Comparison of ENCODE assay signal across 8 mouse cellular contexts in the genomic region with DNA sequence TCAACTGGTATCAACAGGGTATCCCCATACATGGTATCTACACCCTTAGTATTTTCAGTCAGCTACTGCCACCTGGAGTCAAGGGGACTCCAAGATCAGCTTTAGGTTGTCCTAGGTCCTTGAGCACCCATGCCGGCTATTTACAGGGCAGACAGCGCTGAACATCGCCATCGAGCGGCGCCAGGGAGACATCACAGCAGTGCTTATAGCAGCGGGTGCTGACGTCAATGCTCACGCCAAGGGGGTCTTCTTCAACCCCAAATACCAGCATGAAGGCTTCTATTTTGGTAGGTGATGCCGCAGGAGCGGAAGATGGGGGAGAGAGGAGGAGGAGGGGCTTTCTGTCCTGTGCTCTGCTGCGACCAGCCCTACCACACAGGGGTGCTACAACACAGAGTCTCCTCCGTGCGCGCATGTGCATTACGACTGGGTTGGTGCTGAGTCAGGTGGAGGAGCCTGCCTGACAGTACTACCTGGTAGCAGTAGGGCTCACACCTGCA. TPM values are rescaled to one million over a fixed set of nuclear protein-coding genes. Genes with fewer than 3 reads are reported as not detected.
DNase-seq lines count a peak whose midpoint lies in the region; ATAC-seq lines count a peak whose summit lies in the region.

No protein-coding gene starts in this region.

- H3K27ac ChIP-seq in embryonic facial prominence, embryonic 11.5 days (replicated peaks; ENCODE audit: low read depth, low read length), result no peak overlapping the region
- no peak overlapping the region for H3K27ac ChIP-seq in limb, embryonic 12.5 days
- H3K27ac ChIP-seq in midbrain, embryonic 15.5 days, result 0 out of 2 replicates have a peak overlapping the region, but pooled peaks have one; percentile 48
- H3K27ac ChIP-seq in stomach, embryonic 16.5 days (ENCODE audit: low read length), result no peak overlapping the region

- no peaks in the 10 kb centered on the region for H3K4me1 ChIP-seq in embryonic facial prominence, embryonic 11.5 days (ENCODE audit: control insufficient read depth, insufficient read depth, low read length)
- peaks cover 29% of the 10 kb centered on the region for H3K4me1 ChIP-seq in limb, embryonic 12.5 days (replicated peaks)
- H3K4me1 ChIP-seq in midbrain, embryonic 15.5 days, result no peaks in the 10 kb centered on the region
- peaks cover 18% of the 10 kb centered on the region for H3K4me1 ChIP-seq in stomach, embryonic 16.5 days (ENCODE audit: control insufficient read depth, insufficient read depth, low read length)

- H3K36me3 ChIP-seq in embryonic facial prominence, embryonic 11.5 days (replicated peaks; ENCODE audit: control insufficient read depth, insufficient read depth, low read depth, low read length), result no peaks in the 10 kb centered on the region
- H3K36me3 ChIP-seq in limb, embryonic 12.5 days, result no peaks in the 10 kb centered on the region
- H3K36me3 ChIP-seq in midbrain, embryonic 15.5 days (replicated peaks), result no peaks in the 10 kb centered on the region
- no peaks in the 10 kb centered on the region for H3K36me3 ChIP-seq in stomach, embryonic 16.5 days (ENCODE audit: control insufficient read depth, insufficient read depth, low read length)

- H3K4me3 ChIP-seq in embryonic facial prominence, embryonic 11.5 days (ENCODE audit: low read depth, low read length), result peak overlapping the region; percentile 23
- H3K4me3 ChIP-seq in limb, embryonic 12.5 days (replicated peaks), result peak overlapping the region; percentile 32
- H3K4me3 ChIP-seq in midbrain, embryonic 15.5 days, result peak overlapping the region; percentile 46
- peak overlapping the region; percentile 47 for H3K4me3 ChIP-seq in stomach, embryonic 16.5 days (replicated peaks; ENCODE audit: low read length)

- 4% methylated on average over 16 of the region's 16 CpGs for WGBS in embryonic facial prominence, embryonic 11.5 days
- WGBS in limb, embryonic 12.5 days, result 2% methylated on average over 16 of the region's 16 CpGs
- WGBS in midbrain, embryonic 15.5 days, result 2% methylated on average over 16 of the region's 16 CpGs
- WGBS in stomach, embryonic 16.5 days, result 3% methylated on average over 16 of the region's 16 CpGs

- DNase-seq in gastrocnemius, adult 18-20 months (ENCODE audit: low spot score), result peak; percentile 30
- DNase-seq in gastrocnemius, adult 8-10 months (ENCODE audit: low spot score in 2 of 2), result no peak
- peak; percentile 57 for DNase-seq in embryonic facial prominence, embryonic 11.5 days (ENCODE audit: low spot score)
- peak; percentile 39 to 58 for DNase-seq in heart, adult 9 months (ENCODE audit: low spot score in 2 of 2)
- peak; percentile 67 for DNase-seq in kidney, adult 9 months

- H3K9ac ChIP-seq in embryonic facial prominence, embryonic 11.5 days (replicated peaks; ENCODE audit: low read length), result no peak overlapping the region
- H3K9ac ChIP-seq in limb, embryonic 12.5 days (replicated peaks), result 0 out of 2 replicates have a peak overlapping the region, but pooled peaks have one; percentile 44
- peak overlapping the region; percentile 42 for H3K9ac ChIP-seq in midbrain, embryonic 15.5 days
- H3K9ac ChIP-seq in stomach, embryonic 16.5 days (ENCODE audit: low read length), result peak overlapping the region; percentile 62

- H3K27me3 ChIP-seq in embryonic facial prominence, embryonic 11.5 days (ENCODE audit: control insufficient read depth, insufficient read depth, low read length), result no peaks in the 10 kb centered on the region
- H3K27me3 ChIP-seq in limb, embryonic 12.5 days, result no peaks in the 10 kb centered on the region
- H3K27me3 ChIP-seq in midbrain, embryonic 15.5 days (replicated peaks), result no peaks in the 10 kb centered on the region
- no peaks in the 10 kb centered on the region for H3K27me3 ChIP-seq in stomach, embryonic 16.5 days (ENCODE audit: control insufficient read depth, insufficient read depth, low read length)

- no peaks in the 10 kb centered on the region for H3K9me3 ChIP-seq in embryonic facial prominence, embryonic 11.5 days (replicated peaks; ENCODE audit: control insufficient read depth, low read length)
- H3K9me3 ChIP-seq in limb, embryonic 12.5 days, result no peaks in the 10 kb centered on the region
- no peaks in the 10 kb centered on the region for H3K9me3 ChIP-seq in midbrain, embryonic 15.5 days
- H3K9me3 ChIP-seq in stomach, embryonic 16.5 days (replicated peaks; ENCODE audit: control insufficient read depth, low read length), result no peaks in the 10 kb centered on the region

- peak; percentile 58; the same call in 1 of the 2 replicates for ATAC-seq in embryonic facial prominence, embryonic 11.5 days (replicated peaks; ENCODE audit: insufficient number of reproducible peaks, low FRiP score, low TSS enrichment, low read depth)
- ATAC-seq in limb, embryonic 12.5 days (ENCODE audit: insufficient number of reproducible peaks, insufficient read depth, low FRiP score, low TSS enrichment, low read depth), result peak; percentile 64; the same call in 1 of the 2 replicates
- ATAC-seq in midbrain, embryonic 15.5 days (replicated peaks), result peak; percentile 96
- peak; percentile 76 for ATAC-seq in stomach, embryonic 16.5 days (ENCODE audit: insufficient read depth, low FRiP score)

- peak overlapping the region; percentile 41 for H3K4me2 ChIP-seq in embryonic facial prominence, embryonic 11.5 days (ENCODE audit: low read depth, low read length)
- H3K4me2 ChIP-seq in limb, embryonic 12.5 days, result peak overlapping the region; percentile 57
- H3K4me2 ChIP-seq in midbrain, embryonic 15.5 days, result peak overlapping the region; percentile 60
- H3K4me2 ChIP-seq in stomach, embryonic 16.5 days (ENCODE audit: low read depth, low read length), result peak overlapping the region; percentile 55

RNA-seq across cellular contexts. Expression of a gene that starts 14.4 kb away (rescaled TPM):
- not detected for total RNA-seq in gastrocnemius, adult 18-20 months (2021)
- total RNA-seq in gastrocnemius, adult 8-10 months (2022), result not detected
- 0.03 TPM in 1 of 2 replicates, not detected in the other for polyA plus RNA-seq in embryonic facial prominence, embryonic 11.5 days (2014; fragmentation: Nextera tagmentation; extraction: Ambion mirVana)
- 0.05 and 0.11 TPM in 2 replicates for polyA plus RNA-seq in limb, embryonic 12.5 days (2016; fragmentation: Nextera tagmentation; extraction: Ambion mirVana)
- 0.14 and 0.22 TPM in 2 replicates for polyA plus RNA-seq in midbrain, embryonic 15.5 days (2015; fragmentation: Nextera tagmentation; extraction: Ambion mirVana)
- polyA plus RNA-seq in stomach, embryonic 16.5 days (2015; fragmentation: Nextera tagmentation; extraction: Ambion mirVana), result 0.40 and 0.47 TPM in 2 replicates

RNA-seq across cellular contexts. Expression of a gene that starts 47.5 kb away (rescaled TPM):
- under 1 TPM; 0.09 to 0.24 TPM for total RNA-seq in gastrocnemius, adult 18-20 months (2021)
- total RNA-seq in gastrocnemius, adult 8-10 months (2022), result under 1 TPM; 0.08 to 0.12 (median 0.10) TPM
- polyA plus RNA-seq in embryonic facial prominence, embryonic 11.5 days (2014; fragmentation: Nextera tagmentation; extraction: Ambion mirVana), result 0.15 and 0.29 TPM in 2 replicates
- polyA plus RNA-seq in limb, embryonic 12.5 days (2016; fragmentation: Nextera tagmentation; extraction: Ambion mirVana), result 0.08 TPM in 1 of 2 replicates, not detected in the other
- 0.14 and 0.21 TPM in 2 replicates for polyA plus RNA-seq in midbrain, embryonic 15.5 days (2015; fragmentation: Nextera tagmentation; extraction: Ambion mirVana)
- not detected in 2 replicates for polyA plus RNA-seq in stomach, embryonic 16.5 days (2015; fragmentation: Nextera tagmentation; extraction: Ambion mirVana)

RNA-seq across cellular contexts. Expression of a gene that starts 47.8 kb away (rescaled TPM):
- 1 to 10 TPM; 3.9 to 5.4 TPM for total RNA-seq in gastrocnemius, adult 18-20 months (2021)
- total RNA-seq in gastrocnemius, adult 8-10 months (2022), result 1 to 10 TPM; 3.0 to 7.3 (median 4.5) TPM
- polyA plus RNA-seq in embryonic facial prominence, embryonic 11.5 days (2014; fragmentation: Nextera tagmentation; extraction: Ambion mirVana), result 0.32 and 0.79 TPM in 2 replicates
- polyA plus RNA-seq in limb, embryonic 12.5 days (2016; fragmentation: Nextera tagmentation; extraction: Ambion mirVana), result 0.44 and 0.53 TPM in 2 replicates
- 1.2 and 1.4 TPM in 2 replicates for polyA plus RNA-seq in midbrain, embryonic 15.5 days (2015; fragmentation: Nextera tagmentation; extraction: Ambion mirVana)
- 4.2 and 4.5 TPM in 2 replicates for polyA plus RNA-seq in stomach, embryonic 16.5 days (2015; fragmentation: Nextera tagmentation; extraction: Ambion mirVana)

RNA-seq across cellular contexts. Expression of a gene that starts 48.0 kb away (rescaled TPM):
- total RNA-seq in gastrocnemius, adult 18-20 months (2021), result not detected
- total RNA-seq in gastrocnemius, adult 8-10 months (2022), result not detected
- not detected in 2 replicates for polyA plus RNA-seq in embryonic facial prominence, embryonic 11.5 days (2014; fragmentation: Nextera tagmentation; extraction: Ambion mirVana)
- polyA plus RNA-seq in limb, embryonic 12.5 days (2016; fragmentation: Nextera tagmentation; extraction: Ambion mirVana), result not detected in 2 replicates
- not detected in 2 replicates for polyA plus RNA-seq in midbrain, embryonic 15.5 days (2015; fragmentation: Nextera tagmentation; extraction: Ambion mirVana)
- polyA plus RNA-seq in stomach, embryonic 16.5 days (2015; fragmentation: Nextera tagmentation; extraction: Ambion mirVana), result not detected in 2 replicates

RNA-seq across cellular contexts. Expression of a gene that starts 48.0 kb away (rescaled TPM):
- total RNA-seq in gastrocnemius, adult 18-20 months (2021), result not detected
- total RNA-seq in gastrocnemius, adult 8-10 months (2022), result not detected
- polyA plus RNA-seq in embryonic facial prominence, embryonic 11.5 days (2014; fragmentation: Nextera tagmentation; extraction: Ambion mirVana), result not detected in 2 replicates
- polyA plus RNA-seq in limb, embryonic 12.5 days (2016; fragmentation: Nextera tagmentation; extraction: Ambion mirVana), result not detected in 2 replicates
- polyA plus RNA-seq in midbrain, embryonic 15.5 days (2015; fragmentation: Nextera tagmentation; extraction: Ambion mirVana), result 0.13 and 0.22 TPM in 2 replicates
- polyA plus RNA-seq in stomach, embryonic 16.5 days (2015; fragmentation: Nextera tagmentation; extraction: Ambion mirVana), result 0.27 TPM in 1 of 2 replicates, not detected in the other

Comparison
In these comparisons a context has a peak if more than half of its experiments do, and no peak if none do; other contexts are left out.
1. DNase-seq: peak in gastrocnemius, adult 18-20 months (single experiment), embryonic facial prominence, embryonic 11.5 days (single experiment), heart, adult 9 months (2 of 2) and kidney, adult 9 months (single experiment); none in gastrocnemius, adult 8-10 months (0 of 2).
2. Peak in every context shown above with its lines, with median percentiles within 50 percentile points of each other: ATAC-seq, H3K4me2 ChIP-seq and H3K4me3 ChIP-seq.